Mouse (Mus musculus) myocyte (in vitro differentiated cells): ENCODE results near the gene Cdkn2c.

Experiments used
- CEBPB ChIP-seq: IDR thresholded peaks from 2 replicates; pipeline ENCODE4 v1.6.1; 2011; ENCODE audit warnings: mild to moderate bottlenecking, moderate library complexity; ENCODE audit not compliant: poor library complexity, insufficient read depth, severe bottlenecking
- E2F4 ChIP-seq: IDR thresholded peaks from one replicate; pipeline ENCODE4 v1.6.1; 2011; ENCODE audit warnings: mild to moderate bottlenecking, control low read depth, moderate library complexity; ENCODE audit not compliant: insufficient read depth
- MYOD1 ChIP-seq, 3 experiments: IDR thresholded peaks; one replicate each; pipeline ENCODE4 v1.6.1; 2011; ENCODE audit warnings: control low read depth in 2 of 3, low read depth in 2 of 3, mild to moderate bottlenecking in 2 of 3, moderate library complexity in 1 of 3; ENCODE audit not compliant: insufficient read length in 2 of 3, control insufficient read depth in 1 of 3
- MYOG ChIP-seq, 3 experiments: IDR thresholded peaks; one replicate each; pipeline ENCODE4 v1.6.1; 2011; ENCODE audit warnings: control low read depth in 2 of 3, low read depth in 2 of 3, mild to moderate bottlenecking in 2 of 3; ENCODE audit not compliant: insufficient read length in 2 of 3, control insufficient read depth in 1 of 3, insufficient read depth in 1 of 3
- POLR2A ChIP-seq: IDR thresholded peaks from one replicate; pipeline ENCODE4 v1.6.1; 2011; ENCODE audit warnings: low read depth, mild to moderate bottlenecking, control low read depth, moderate library complexity; ENCODE audit not compliant: insufficient read length
- POLR2AphosphoS2 ChIP-seq: IDR thresholded peaks from one replicate; pipeline ENCODE4 v1.6.1; 2011; ENCODE audit warnings: low read depth, control low read depth; ENCODE audit not compliant: insufficient read length
- SRF ChIP-seq: IDR thresholded peaks from one replicate; pipeline ENCODE4 v1.6.1; 2011; ENCODE audit warnings: low read depth; ENCODE audit not compliant: control insufficient read depth, insufficient read length
- TCF12 ChIP-seq: IDR thresholded peaks from one replicate; pipeline ENCODE4 v1.6.1; 2011; ENCODE audit warnings: mild to moderate bottlenecking, control low read depth; ENCODE audit not compliant: poor library complexity, insufficient read depth, severe bottlenecking
- TCF3 ChIP-seq: IDR thresholded peaks from one replicate; pipeline ENCODE4 v1.6.1; 2011; ENCODE audit warnings: low read depth, control low read depth; ENCODE audit not compliant: insufficient read length
- USF1 ChIP-seq: IDR thresholded peaks from one replicate; pipeline ENCODE4 v1.6.1; 2011; ENCODE audit warnings: low read depth, mild to moderate bottlenecking, control low read depth, moderate library complexity

DNA sequence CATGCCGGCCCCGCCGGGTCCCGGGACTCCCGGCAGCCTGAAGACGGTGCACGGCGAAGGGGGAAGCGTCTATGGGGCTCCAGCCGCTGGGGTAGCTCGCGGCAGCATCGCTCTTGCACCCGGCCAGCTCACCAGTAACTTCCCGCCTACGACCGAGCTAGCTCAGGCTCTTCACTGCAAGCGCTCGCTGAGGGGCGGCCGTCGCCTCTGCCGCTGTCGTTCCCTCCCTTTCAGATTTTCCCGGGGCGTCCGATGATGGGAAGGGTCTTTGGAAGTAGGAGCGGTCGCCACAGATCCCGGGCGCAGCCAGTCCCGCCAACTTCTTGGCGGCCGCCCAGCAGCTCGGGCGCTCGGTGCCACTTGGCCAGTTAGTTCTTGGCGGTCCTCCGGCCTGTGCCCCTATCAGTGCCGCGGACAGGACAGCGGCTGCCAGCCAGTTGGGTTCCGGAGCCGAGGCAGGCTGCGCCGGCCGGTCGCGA is 968 bp downstream of the Cdkn2c start:
- TF ChIP-seq POLR2A = no peak
- TF ChIP-seq POLR2AphosphoS2 = no peak
- no peak for TF ChIP-seq TCF12
- no peak for TF ChIP-seq MYOD1 (IDR thresholded peaks at IDR 0.05; ENCODE audit: control insufficient read depth in 1 of 3, insufficient read length in 2 of 3, low read depth in 2 of 3)
- no peak for TF ChIP-seq USF1
- TF ChIP-seq TCF3 = no peak
- no peak for TF ChIP-seq E2F4
- no peak for TF ChIP-seq SRF
- peak in 1 of 3 experiments; percentile 3 for TF ChIP-seq MYOG (IDR thresholded peaks at IDR 0.05; ENCODE audit: control insufficient read depth in 1 of 3, insufficient read depth in 1 of 3, insufficient read length in 2 of 3, low read depth in 2 of 3)
- TF ChIP-seq CEBPB = no peak
